Mouse (Mus musculus) forebrain, embryonic 12.5 days (tissue): ENCODE measurements around the gene Kif26b. TPM values are rescaled to one million over a fixed set of nuclear protein-coding genes. Genes with fewer than 3 reads are reported as not detected.

Experiments
- ATAC-seq: fragments of 200-750 bp; cut with Nextera tagmentation; 2 replicates; pipeline ENCODE4 v1.8.0; 2017; ENCODE audit warnings: moderate TSS enrichment; ENCODE audit not compliant: low FRiP score
- H3K27ac ChIP-seq: fragments of 300-500 bp; sonication (generic); 2 replicates; pipeline ENCODE4 v1.5.1; 2016; ENCODE audit warnings: mild to moderate bottlenecking
- H3K27me3 ChIP-seq: fragments of 300-500 bp; sonication (generic); 2 replicates; pipeline ENCODE4 v1.6.1; 2016; ENCODE audit warnings: mild to moderate bottlenecking
- H3K36me3 ChIP-seq: fragments of 300-500 bp; sonication (generic); replicated peaks from 2 replicates; pipeline ENCODE4 v1.6.1; 2016; ENCODE audit warnings: mild to moderate bottlenecking
- H3K4me1 ChIP-seq: fragments of 300-500 bp; sonication (generic); 2 replicates; pipeline ENCODE4 v1.6.1; 2016
- H3K4me2 ChIP-seq: fragments of 300-500 bp; sonication (generic); 2 replicates; pipeline ENCODE4 v1.6.1; 2016; ENCODE audit warnings: mild to moderate bottlenecking, moderate library complexity
- H3K4me3 ChIP-seq: fragments of 300-500 bp; sonication (generic); replicated peaks from 2 replicates; pipeline ENCODE4 v1.5.1; 2016; ENCODE audit warnings: mild to moderate bottlenecking
- H3K9ac ChIP-seq: fragments of 300-500 bp; sonication (generic); 2 replicates; pipeline ENCODE4 v1.6.1; 2016; ENCODE audit warnings: mild to moderate bottlenecking
- H3K9me3 ChIP-seq: fragments of 300-500 bp; sonication (generic); 2 replicates; pipeline ENCODE4 v1.6.1; 2016
- WGBS: fragments of 180-500 bp; shearing (Covaris S2); methylation state at CpG from one replicate; pipeline ENCODE4 v1.1.7; 2016; 5-methylcytosine and 5-hydroxymethylcytosine counted together
- polyA plus RNA-seq: library from polyadenylated mRNA; unstranded; fragments of >200 nt; fragmentation: Nextera tagmentation; extraction: Ambion mirVana; gene quantifications from 2 replicates; pipeline ENCODE4 v1.2.1, GENCODE M21; 2016

The Kif26b gene
- polyA plus RNA-seq, 1 experiment from 2014 or later: 7.0 TPM

GRCm38 (mm10) chr1:178988176-178988575 is 459.3 kb downstream of the Kif26b start:
- Histone ChIP-seq H3K36me3 (no peaks in the 10 kb centered on the region), H3K9me3 (no peaks in the 10 kb centered on the region), H3K4me1 (peaks cover 9% of the 10 kb centered on the region; the same call in 1 of the 2 replicates), H3K4me3 (no peak overlapping the region), H3K27ac (no peak overlapping the region), H3K4me2 (no peak overlapping the region), H3K9ac (no peak overlapping the region), H3K27me3 (peaks cover 2% of the 10 kb centered on the region; the same call in 1 of the 2 replicates)
- no peak for ATAC-seq
- WGBS: 84% methylated on average over 1 of the region's 1 CpGs

Other genes starting within 250 kb of the Kif26b start
- 154 and 160 TPM in 2 replicates for gene Cox20, start 210.0 kb upstream of the Kif26b start, polyA plus RNA-seq
- 898 and 928 TPM in 2 replicates for gene Hnrnpu, start 191.3 kb upstream of the Kif26b start, polyA plus RNA-seq
- gene Efcab2, start 123.0 kb upstream of the Kif26b start, polyA plus RNA-seq: 9.6 and 11.1 TPM in 2 replicates